Mouse (Mus musculus) layer of hippocampus, adult 18-20 months (tissue): ENCODE results near the gene Ckmt2. TPM values are rescaled to one million over a fixed set of nuclear protein-coding genes. Genes with fewer than 3 reads are reported as not detected.

Experiments
- DNase-seq, 2 experiments: peaks; one replicate each; pipeline ENCODE4 v3.0.0; 2022; ENCODE audit warnings: low spot score in 2 of 2
- long read RNA-seq: library from polyadenylated mRNA; stranded (forward); transcript quantifications from one replicate; pipeline ENCODE4 v2.0.0, GENCODE M21; 2021
- total RNA-seq, 2 experiments: library from RNA; stranded (reverse); gene quantifications; 2 replicates each; pipeline ENCODE4 v1.2.3; 2021

Ckmt2 gene
- total RNA-seq = under 1 TPM in 1 of 2 experiments, not detected in 1; 0.58 TPM
- long read RNA-seq = 0 reads

DNA sequence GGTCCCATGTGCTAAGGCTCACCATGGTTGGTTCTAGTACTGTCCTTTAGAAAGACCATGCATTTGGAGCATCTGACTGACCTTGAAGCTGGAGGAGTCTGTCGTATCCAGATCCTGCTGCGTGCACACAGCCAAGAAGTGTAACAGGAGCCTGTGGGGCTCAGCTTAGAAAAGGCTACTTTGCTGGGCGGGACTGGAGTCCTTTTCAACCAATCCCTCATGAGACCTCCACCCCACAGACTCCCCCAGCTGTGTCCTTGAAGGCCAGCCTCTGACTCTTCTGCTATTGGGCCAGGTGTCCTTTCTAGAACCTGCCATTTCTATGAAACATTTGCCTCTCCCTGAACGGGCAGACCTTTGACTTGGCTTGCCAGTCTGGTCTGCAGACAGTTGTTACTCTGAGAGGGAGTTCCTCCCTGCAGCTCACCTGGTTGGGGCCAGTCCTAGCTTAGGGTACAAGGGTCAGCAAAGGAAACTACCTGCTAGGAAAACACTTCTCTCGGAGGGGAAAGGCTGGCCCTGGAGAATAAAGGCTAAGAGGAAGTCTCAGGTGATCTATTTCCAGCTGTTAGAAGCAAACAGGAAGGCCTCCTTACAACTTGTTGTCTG lies at the start of gene Ckmt2:
Gene Ckmt2 (minus strand): TSS at position 145 of the 609 bp plus-strand sequence.
- DNase-seq = no peak

DNA sequence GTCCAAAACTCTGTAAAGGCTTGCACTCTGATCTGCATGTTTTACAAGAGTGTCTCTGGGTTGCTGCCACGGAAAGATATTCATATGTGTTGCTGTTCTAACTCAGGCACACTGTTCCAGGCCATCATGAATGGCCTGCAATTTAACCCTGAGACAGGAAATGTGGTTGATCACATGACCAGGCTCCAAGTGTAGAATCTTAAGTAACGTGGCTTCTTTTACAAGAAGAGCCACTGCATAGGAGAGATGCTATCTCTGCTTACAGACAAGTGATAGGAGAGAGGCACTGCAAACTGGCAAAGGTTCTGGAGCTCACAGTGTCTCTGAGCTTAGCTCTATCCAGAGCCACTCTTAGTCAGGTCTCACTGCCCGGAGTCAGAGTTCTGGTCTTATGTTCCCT lies 44.3 kb upstream of the Ckmt2 start:
- no peak for DNase-seq

GRCm38 (mm10) chr13:91918764-91919163 lies 42.1 kb upstream of the Ckmt2 start:
- no peak for DNase-seq

DNA sequence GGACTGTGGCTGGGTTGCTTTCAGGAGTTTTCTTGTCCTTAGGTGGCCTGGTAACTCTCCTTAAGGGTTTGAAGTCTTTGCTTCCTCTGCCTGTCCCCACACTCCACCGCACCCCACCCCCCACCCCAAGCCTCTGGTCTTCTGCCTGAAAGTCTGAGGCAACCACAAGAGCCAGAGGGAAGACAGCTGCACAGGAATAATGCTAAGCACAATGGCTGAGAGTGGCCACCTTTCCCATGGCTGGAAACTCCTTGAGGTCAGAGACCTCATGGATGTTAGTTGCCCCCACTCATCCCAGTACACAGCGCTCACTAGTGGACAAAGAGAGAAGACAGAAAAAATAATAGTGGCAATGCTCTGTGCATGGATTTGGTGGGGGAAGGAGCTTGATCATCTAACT lies 41.1 kb upstream of the Ckmt2 start:
- no peak for DNase-seq

DNA sequence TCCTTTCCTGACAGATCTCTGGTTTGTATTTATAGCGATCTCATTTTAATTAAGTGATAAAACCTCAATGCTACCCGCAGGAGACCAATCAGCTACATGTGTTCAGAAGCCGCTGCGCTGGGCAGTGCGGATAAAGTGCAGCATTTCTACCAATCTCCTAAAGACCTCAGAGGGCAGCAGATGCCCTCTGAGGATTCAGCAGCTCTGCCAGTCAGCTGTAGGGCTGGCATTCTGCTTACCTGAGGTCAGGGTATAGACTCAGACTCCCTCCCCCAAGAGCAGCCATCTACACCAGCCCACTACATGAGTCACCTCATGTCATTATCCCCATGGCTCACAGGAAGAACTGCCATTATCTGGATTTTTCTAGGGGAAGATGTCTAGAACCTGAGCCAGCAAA lies 39.6 kb upstream of the Ckmt2 start:
- DNase-seq = no peak

GRCm38 (mm10) chr13:91915582-91916239 lies 39.0 kb upstream of the Ckmt2 start:
- DNase-seq = peak; percentile 58 to 83

- no peak for DNase-seq
These were observed 38.5 kb upstream of the Ckmt2 start for GRCm38 (mm10) chr13:91915192-91915581.

GRCm38 (mm10) chr13:91911652-91912051 lies 35.0 kb upstream of the Ckmt2 start:
- DNase-seq = no peak

DNA sequence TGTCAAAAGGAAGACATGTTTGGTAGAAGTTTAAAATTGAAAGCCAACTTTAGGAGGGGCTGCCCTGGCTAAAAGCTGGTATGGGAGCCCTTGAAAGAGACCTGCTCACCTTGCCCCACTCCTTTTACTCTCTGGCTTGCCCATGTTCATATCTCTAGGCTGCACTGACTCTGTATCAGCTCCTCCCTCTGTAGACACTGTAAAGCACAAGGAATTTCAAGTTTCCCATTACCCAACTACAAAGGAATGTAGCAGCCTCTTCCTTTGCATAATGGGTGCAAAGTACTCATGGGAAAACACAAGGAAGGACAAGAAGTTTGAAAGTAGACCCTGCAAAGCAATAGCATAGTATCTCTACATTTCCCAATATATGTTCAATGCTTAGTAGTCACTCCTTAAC lies 34.5 kb upstream of the Ckmt2 start:
- no peak for DNase-seq

DNA sequence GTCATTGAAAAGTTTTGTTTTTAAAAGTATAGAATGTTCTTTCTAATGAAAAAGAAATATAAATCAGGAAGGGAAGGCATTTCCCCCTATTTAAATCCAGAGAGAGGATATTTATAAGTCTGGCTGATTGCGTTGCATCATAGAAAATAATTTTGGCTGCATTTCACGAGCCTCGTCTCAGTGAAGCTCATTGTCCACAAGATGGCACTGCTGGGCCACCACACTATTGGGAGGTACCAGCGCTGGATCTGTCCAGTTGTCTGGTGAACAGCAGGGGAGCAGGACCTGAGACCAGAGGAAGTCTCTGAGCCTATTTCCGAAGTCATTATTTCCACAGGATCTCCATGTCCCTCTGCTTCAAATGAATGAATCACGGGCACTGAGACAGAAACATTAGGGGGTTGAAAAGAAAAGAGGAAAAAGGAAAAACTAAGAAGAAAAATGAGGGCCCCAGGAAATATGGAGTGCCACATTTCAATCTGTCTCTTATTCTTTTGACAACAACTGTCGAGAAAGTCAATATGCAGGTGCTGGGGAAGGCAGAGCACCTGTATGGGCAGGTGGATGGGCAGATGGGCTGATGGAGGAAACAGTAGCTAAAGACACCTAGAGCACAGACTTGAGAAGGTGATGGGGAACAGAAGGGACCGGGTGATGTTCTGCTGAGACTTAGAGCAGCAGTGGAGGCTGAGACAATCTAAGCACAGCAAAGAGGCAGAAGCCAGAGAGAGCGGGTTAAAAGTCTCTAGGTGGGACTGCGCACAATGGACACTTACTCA lies 31.7 kb upstream of the Ckmt2 start:
- DNase-seq = peak; percentile 66 to 91

GRCm38 (mm10) chr13:91906338-91906737 lies 29.7 kb upstream of the Ckmt2 start:
- DNase-seq = no peak

- DNase-seq = no peak
These were observed 19.8 kb upstream of the Ckmt2 start for GRCm38 (mm10) chr13:91896476-91896875.

DNA sequence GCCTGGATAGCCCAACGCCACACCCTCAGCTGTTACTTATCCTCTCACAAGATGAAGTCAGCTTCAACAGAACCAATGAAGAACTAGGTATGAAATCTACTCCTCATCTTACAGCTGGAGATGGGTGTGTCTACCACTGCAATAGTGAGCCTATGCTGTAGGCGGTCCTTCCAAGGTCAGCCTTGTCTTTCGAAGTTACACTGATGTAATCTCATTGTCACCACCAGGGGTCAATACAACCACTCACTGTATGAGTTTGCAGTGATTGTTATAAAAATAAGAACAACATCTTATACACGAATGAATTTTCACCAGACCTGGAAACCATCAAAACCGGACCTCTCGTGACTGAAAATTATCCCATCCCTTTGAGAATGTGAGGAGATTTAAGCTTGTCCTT lies 16.4 kb upstream of the Ckmt2 start:
- peak in 1 of 2 experiments; percentile 60 for DNase-seq

- no peak for DNase-seq
These were observed 13.4 kb upstream of the Ckmt2 start for GRCm38 (mm10) chr13:91890031-91890619.

DNA sequence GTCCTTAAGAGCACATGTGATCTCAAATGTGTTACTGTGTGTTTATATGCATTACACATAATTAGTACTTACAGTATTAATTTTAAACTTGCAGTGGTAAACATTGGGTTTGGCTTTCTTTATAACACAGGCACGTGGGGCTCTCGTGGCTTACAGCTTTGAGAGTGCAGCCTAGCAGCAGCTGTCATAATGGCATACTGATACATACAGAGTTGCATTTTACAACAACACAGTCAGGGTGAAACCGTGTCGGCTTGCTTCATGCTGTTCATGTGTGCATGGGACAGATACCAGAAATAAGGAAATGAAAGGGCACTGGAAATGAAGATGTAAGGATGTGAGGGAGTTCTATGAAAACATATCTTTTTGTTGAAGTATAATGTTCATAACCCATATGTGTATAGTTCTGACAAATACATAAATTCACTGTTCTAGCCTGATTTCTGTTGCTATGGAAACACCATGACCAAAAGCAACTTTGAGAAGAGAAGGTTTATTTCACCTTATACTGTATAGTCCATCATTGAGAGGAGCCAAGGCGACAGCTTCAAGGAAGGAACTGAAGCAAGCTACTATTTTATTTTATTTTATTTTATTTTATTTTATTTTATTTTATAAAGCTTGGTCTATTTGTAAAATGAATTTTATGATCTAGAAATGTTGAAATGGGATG lies 8.2 kb upstream of the Ckmt2 start:
- DNase-seq = no peak

- DNase-seq = peak; percentile 31 to 85
These were observed 5.3 kb upstream of the Ckmt2 start for GRCm38 (mm10) chr13:91881837-91882480.

- DNase-seq = no peak
These were observed 3.6 kb upstream of the Ckmt2 start for GRCm38 (mm10) chr13:91880256-91880655.

- no peak for DNase-seq
These were observed 1.3 kb upstream of the Ckmt2 start for GRCm38 (mm10) chr13:91877996-91878395.

DNA sequence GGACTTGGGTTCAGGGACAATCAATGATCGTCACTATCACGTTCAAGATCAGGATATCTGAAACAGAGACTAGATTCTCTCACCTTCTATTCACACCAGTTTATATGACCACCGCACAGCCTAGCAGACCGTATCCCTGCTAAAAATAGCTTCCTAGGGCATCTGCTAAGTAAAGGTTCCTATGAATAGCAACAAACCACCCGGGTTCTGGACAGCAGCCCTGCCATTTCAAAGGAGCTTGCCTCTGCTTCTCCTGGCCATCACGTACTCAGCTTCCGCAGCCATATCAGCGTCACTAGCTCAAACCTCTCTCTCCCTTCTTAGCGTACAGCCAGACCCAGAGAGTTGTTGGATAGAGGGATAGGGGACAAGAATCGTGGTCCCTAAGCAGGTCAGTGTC lies 665 bp upstream of the Ckmt2 start:
- no peak for DNase-seq

GRCm38 (mm10) chr13:91875581-91875980 lies 1.1 kb downstream of the Ckmt2 start:
- DNase-seq = no peak

GRCm38 (mm10) chr13:91874565-91874964 lies 2.1 kb downstream of the Ckmt2 start:
- DNase-seq = peak in 1 of 2 experiments; percentile 24
